Mouse (Mus musculus) retina, embryonic 14.5 days (tissue): ENCODE results near the gene Kcnk15.
A peak's percentile ranks its signal among the peaks of the same experiment; 100 is the strongest.

Source experiments
- DNase-seq: peaks from one replicate; pipeline ENCODE4 v3.0.0-alpha.2; 2015; ENCODE audit warnings: low spot score

Gene Kcnk15

GRCm38 (mm10) chr2:163853461-163853901 lies at the start of gene Kcnk15:
Kcnk15 (plus strand) TSS chr2:163853651.
- peak; percentile 61 for DNase-seq

- no peak for DNase-seq
These were observed 49.6 kb upstream of the Kcnk15 start for GRCm38 (mm10) chr2:163803838-163804237.

- DNase-seq, result no peak
These were observed 44.3 kb upstream of the Kcnk15 start for GRCm38 (mm10) chr2:163809166-163809565.

- no peak for DNase-seq
These were observed 43.7 kb upstream of the Kcnk15 start for GRCm38 (mm10) chr2:163809704-163810103.

GRCm38 (mm10) chr2:163813077-163813476 lies 40.4 kb upstream of the Kcnk15 start:
- DNase-seq, result no peak

- DNase-seq, result no peak
These were observed 38.5 kb upstream of the Kcnk15 start for GRCm38 (mm10) chr2:163814739-163815465.

GRCm38 (mm10) chr2:163820607-163821006 lies 32.8 kb upstream of the Kcnk15 start, which contains the start of gene Ccn5:
Ccn5 (plus strand) TSS chr2:163820861.
- DNase-seq, result no peak

- peak; percentile 80 for DNase-seq
These were observed 30.2 kb upstream of the Kcnk15 start for GRCm38 (mm10) chr2:163823248-163823647.

GRCm38 (mm10) chr2:163823771-163824170 lies 29.7 kb upstream of the Kcnk15 start:
- peak; percentile 55 for DNase-seq

- no peak for DNase-seq
These were observed 27.6 kb upstream of the Kcnk15 start for GRCm38 (mm10) chr2:163825861-163826260.

- DNase-seq, result no peak
These were observed 27.0 kb upstream of the Kcnk15 start for GRCm38 (mm10) chr2:163826494-163826893.

GRCm38 (mm10) chr2:163831163-163831562 lies 22.3 kb upstream of the Kcnk15 start:
- no peak for DNase-seq

- DNase-seq, result peak; percentile 93
These were observed 15.4 kb upstream of the Kcnk15 start for GRCm38 (mm10) chr2:163838043-163838442.

- no peak for DNase-seq
These were observed 13.9 kb upstream of the Kcnk15 start for GRCm38 (mm10) chr2:163839519-163839918.

GRCm38 (mm10) chr2:163842043-163842442 lies 11.4 kb upstream of the Kcnk15 start:
- peak; percentile 17 for DNase-seq

- DNase-seq, result no peak
These were observed 3.8 kb downstream of the Kcnk15 start for GRCm38 (mm10) chr2:163857233-163857632.

GRCm38 (mm10) chr2:163858254-163858947 lies 5.0 kb downstream of the Kcnk15 start:
- DNase-seq, result peak; percentile 66

- DNase-seq, result no peak
These were observed 11.9 kb downstream of the Kcnk15 start for GRCm38 (mm10) chr2:163865311-163865710.

- no peak for DNase-seq
These were observed 12.6 kb downstream of the Kcnk15 start for GRCm38 (mm10) chr2:163866061-163866460.

GRCm38 (mm10) chr2:163869783-163870182 lies 16.3 kb downstream of the Kcnk15 start:
- peak; percentile 58 for DNase-seq

GRCm38 (mm10) chr2:163871266-163871665 lies 17.8 kb downstream of the Kcnk15 start:
- no peak for DNase-seq

- DNase-seq, result no peak
These were observed 18.5 kb downstream of the Kcnk15 start for GRCm38 (mm10) chr2:163871906-163872305.

GRCm38 (mm10) chr2:163874877-163875276 lies 21.4 kb downstream of the Kcnk15 start:
- peak; percentile 43 for DNase-seq
